1 mouse cellular context compared by ENCODE assay signal in genomic region chr12:76532926-76533376, GRCm38 (mm10).
TF ChIP-seq lines count a peak whose summit lies in the region.

No protein-coding gene starts in this region.

TF ChIP-seq in CH12.LX, 34 proteins besides CTCF, POLR2A, EP300 and RAD21 (continued from another document):
- TF ChIP-seq KAT2A (IDR thresholded peaks at IDR 0.05; ENCODE audit: insufficient replicate concordance, low read length) = no peak
